ENCODE assay signal across 27 mouse cellular contexts in the genomic region with DNA sequence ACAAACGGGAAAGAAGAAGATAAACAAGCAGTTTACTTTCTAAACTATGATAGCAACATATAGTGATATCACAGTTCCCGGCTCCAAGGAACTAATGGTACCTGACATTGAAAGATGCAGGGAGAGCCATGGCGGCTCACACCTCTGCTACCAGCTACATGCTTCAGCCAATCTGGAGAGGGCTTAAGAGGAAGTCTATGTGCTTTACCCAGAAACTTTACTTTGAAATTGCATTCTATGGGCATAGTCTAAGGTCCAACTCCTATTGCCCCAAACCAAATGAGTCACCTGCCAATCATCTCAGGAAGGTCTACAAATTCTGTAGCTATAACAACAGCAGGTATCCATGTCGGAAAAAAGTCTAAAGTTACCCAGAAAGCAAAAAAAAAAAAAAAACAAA.
"Had no signal": no experiment of that assay in that cellular context is flagged by ENCODE, and none has a peak within 500 bp of the region (broad histone marks: within the 10 kb centered on the region; RNA-seq: fewer than 3 reads in every experiment).

No protein-coding gene starts in this region.

- H3K4me1 ChIP-seq: kidney, embryonic 15.5 days; limb, embryonic 13.5 days; limb, embryonic 15.5 days; liver, embryonic 12.5 days had no signal

- H3K9me3 ChIP-seq: heart, embryonic 10.5 days; heart, embryonic 12.5 days; hindbrain, embryonic 10.5 days; hindbrain, embryonic 12.5 days; kidney, embryonic 15.5 days; limb, embryonic 13.5 days; limb, embryonic 15.5 days; liver, embryonic 12.5 days had no signal

- ATAC-seq: hindbrain, embryonic 16.5 days; inflammation-experienced regulatory T-cells, adult 6 months; liver, embryonic 12.5 days had no signal

- H3K4me3 ChIP-seq: gastrocnemius, adult 2 months; heart, embryonic 10.5 days; heart, embryonic 12.5 days; hindbrain, embryonic 10.5 days; hindbrain, embryonic 12.5 days; kidney, embryonic 15.5 days; limb, embryonic 13.5 days; limb, embryonic 15.5 days; liver, embryonic 12.5 days had no signal

- DNase-seq: gastrocnemius, adult 2 months; gastrocnemius, postnatal 10 days; gastrocnemius, postnatal 25 days; heart, adult 18-20 months; heart, postnatal 10 days; heart, postnatal 4 days; kidney, adult 11 months; kidney, adult 2 months; kidney, adult 9 months; kidney, postnatal 14 days; kidney, postnatal 4 days; layer of hippocampus, adult 9-11 months; layer of hippocampus, postnatal 36 days; left cerebral cortex, postnatal 4 days had no signal

- H3K36me3 ChIP-seq: heart, embryonic 10.5 days; heart, embryonic 12.5 days; hindbrain, embryonic 10.5 days; hindbrain, embryonic 12.5 days; kidney, embryonic 15.5 days; limb, embryonic 13.5 days; limb, embryonic 15.5 days; liver, embryonic 12.5 days had no signal

- H3K9ac ChIP-seq: heart, embryonic 12.5 days; hindbrain, embryonic 12.5 days; hindbrain, embryonic 14.5 days; kidney, embryonic 15.5 days; limb, embryonic 13.5 days; limb, embryonic 15.5 days; liver, embryonic 12.5 days; liver, embryonic 14.5 days had no signal

- H3K27me3 ChIP-seq: heart, embryonic 12.5 days; hindbrain, embryonic 12.5 days; kidney, embryonic 15.5 days; limb, embryonic 13.5 days; limb, embryonic 15.5 days; liver, embryonic 12.5 days had no signal

- H3K4me2 ChIP-seq: heart, embryonic 12.5 days; hindbrain, embryonic 12.5 days; hindbrain, embryonic 14.5 days; kidney, embryonic 15.5 days; limb, embryonic 13.5 days; limb, embryonic 15.5 days; liver, embryonic 12.5 days had no signal

- H3K27ac ChIP-seq: heart, embryonic 10.5 days; hindbrain, embryonic 10.5 days; hindbrain, embryonic 12.5 days; hindbrain, embryonic 14.5 days; kidney, embryonic 15.5 days; kidney, postnatal 0 days; limb, embryonic 13.5 days; limb, embryonic 15.5 days; liver, embryonic 12.5 days; liver, embryonic 14.5 days had no signal
